Mouse (Mus musculus) stomach, postnatal 0 days (tissue): Measurements from ENCODE around the gene Mpnd.

Experiments used
- CTCF ChIP-seq: IDR thresholded peaks from 2 replicates; pipeline ENCODE4 v1.5.1; 2016; ENCODE audit warnings: antibody characterized with exemption, low read depth, mild to moderate bottlenecking, moderate library complexity
- EP300 ChIP-seq: optimal IDR thresholded peaks from 2 replicates; pipeline ENCODE3; 2016; ENCODE audit warnings: antibody characterized with exemption

DNA sequence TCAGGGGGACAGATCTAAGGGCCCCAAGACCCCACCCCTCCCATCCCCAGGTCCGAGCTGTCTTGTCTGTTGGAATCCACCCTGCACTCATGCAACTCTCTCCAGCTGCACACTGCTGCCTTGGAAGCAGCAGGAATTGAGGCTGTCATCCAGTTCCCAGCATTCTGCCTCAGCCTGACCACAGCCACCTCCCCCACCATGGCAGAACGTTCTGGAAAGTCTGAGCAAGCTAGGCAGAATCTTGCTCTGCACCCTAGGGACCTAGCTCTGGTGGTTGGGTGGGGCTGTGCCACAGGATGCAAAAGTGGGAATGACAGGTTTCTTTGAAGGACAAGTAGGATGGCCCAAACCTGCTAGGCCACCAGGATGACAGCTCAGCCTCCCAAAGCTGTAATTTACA lies 19.0 kb downstream of the Mpnd start:
- TF ChIP-seq CTCF: no peak
- no peak for TF ChIP-seq EP300
